Mouse (Mus musculus): ENCODE results near the gene Acss2. TPM values are rescaled to one million over a fixed set of nuclear protein-coding genes. Genes with fewer than 3 reads are reported as not detected.

Acss2 gene
- polyA plus RNA-seq, 1 experiment from 2014 or later, result 20.9 TPM

DNA sequence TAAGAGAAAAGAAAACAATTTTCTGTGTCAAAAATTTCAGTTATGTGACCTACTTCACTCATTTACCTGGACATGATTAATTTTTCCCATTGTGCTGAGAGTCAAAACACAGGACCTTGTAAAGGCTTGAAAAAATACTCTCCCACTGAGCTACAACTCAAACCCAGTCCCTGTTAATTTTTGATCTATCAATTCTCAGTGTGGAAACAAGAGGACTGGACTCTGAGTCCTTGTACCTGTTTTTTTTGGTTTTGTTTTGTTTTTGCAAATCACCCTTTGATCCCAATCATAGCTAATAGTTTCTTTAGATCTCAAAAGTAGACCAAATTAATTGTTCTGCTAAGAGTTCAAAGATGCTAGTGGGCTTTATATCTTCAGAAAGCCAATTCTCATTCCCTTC is 21.9 kb downstream of the Acss2 start:
- H3K36me3 ChIP-seq, result no peaks in the 10 kb centered on the region
- no peak overlapping the region for H3K4me3 ChIP-seq (replicated peaks)
- H3K27me3 ChIP-seq, result no peaks in the 10 kb centered on the region
- H3K9ac ChIP-seq, result no peak overlapping the region
- no peak overlapping the region for H3K27ac ChIP-seq
- H3K4me2 ChIP-seq, result no peak overlapping the region
- no peaks in the 10 kb centered on the region for H3K9me3 ChIP-seq (replicated peaks)
- H3K4me1 ChIP-seq (replicated peaks), result peaks cover 16% of the 10 kb centered on the region
- DNase-seq (no peak), ATAC-seq (ENCODE audit: low read depth) (no peak)

GRCm38 (mm10) chr2:155540822-155541458 is 23.2 kb downstream of the Acss2 start:
- WGBS (ENCODE audit: insufficient replicate concordance), result 66% methylated on average over 6 of the region's 6 CpGs
- Histone ChIP-seq H3K36me3 (no peaks in the 10 kb centered on the region), H3K4me3 (replicated peaks) (no peak overlapping the region), H3K4me2 (no peak overlapping the region), H3K4me1 (replicated peaks) (peaks cover 16% of the 10 kb centered on the region), H3K9me3 (replicated peaks) (no peaks in the 10 kb centered on the region), H3K27ac (no peak overlapping the region), H3K9ac (no peak overlapping the region), H3K27me3 (no peaks in the 10 kb centered on the region)
- DNase-seq (no peak), ATAC-seq (ENCODE audit: low read depth) (no peak)

- DNase-seq (no peak), ATAC-seq (ENCODE audit: low read depth) (no peak)
- Histone ChIP-seq H3K27me3 (no peaks in the 10 kb centered on the region), H3K4me2 (no peak overlapping the region), H3K4me3 (replicated peaks) (no peak overlapping the region), H3K27ac (no peak overlapping the region), H3K36me3 (peaks cover 13% of the 10 kb centered on the region; the same call in 1 of the 2 replicates), H3K4me1 (replicated peaks) (peaks cover 2% of the 10 kb centered on the region; the same call in 1 of the 2 replicates), H3K9me3 (replicated peaks) (no peaks in the 10 kb centered on the region), H3K9ac (no peak overlapping the region)
- whole genome bisulfite sequencing (ENCODE audit: insufficient replicate concordance), result 70% methylated on average over 1 of the region's 1 CpGs
Measured at GRCm38 (mm10) chr2:155546955-155547354, 29.2 kb downstream of the Acss2 start.

- no peaks in the 10 kb centered on the region for H3K27me3 ChIP-seq
- DNase-seq (no peak), ATAC-seq (ENCODE audit: low read depth) (no peak)
- H3K9me3 ChIP-seq (replicated peaks), result no peaks in the 10 kb centered on the region
- H3K4me3 ChIP-seq (replicated peaks), result no peak overlapping the region
- H3K36me3 ChIP-seq, result peaks cover 24% of the 10 kb centered on the region
- peaks cover 18% of the 10 kb centered on the region for H3K4me1 ChIP-seq (replicated peaks)
- H3K9ac ChIP-seq, result no peak overlapping the region
- peak overlapping the region; percentile 89 for H3K27ac ChIP-seq
- H3K4me2 ChIP-seq, result no peak overlapping the region
Measured at GRCm38 (mm10) chr2:155552336-155552735, 34.6 kb downstream of the Acss2 start.

- peaks cover 24% of the 10 kb centered on the region for H3K36me3 ChIP-seq
- H3K4me2 ChIP-seq, result no peak overlapping the region
Measured at GRCm38 (mm10) chr2:155552949-155553354, 35.2 kb downstream of the Acss2 start.

DNA sequence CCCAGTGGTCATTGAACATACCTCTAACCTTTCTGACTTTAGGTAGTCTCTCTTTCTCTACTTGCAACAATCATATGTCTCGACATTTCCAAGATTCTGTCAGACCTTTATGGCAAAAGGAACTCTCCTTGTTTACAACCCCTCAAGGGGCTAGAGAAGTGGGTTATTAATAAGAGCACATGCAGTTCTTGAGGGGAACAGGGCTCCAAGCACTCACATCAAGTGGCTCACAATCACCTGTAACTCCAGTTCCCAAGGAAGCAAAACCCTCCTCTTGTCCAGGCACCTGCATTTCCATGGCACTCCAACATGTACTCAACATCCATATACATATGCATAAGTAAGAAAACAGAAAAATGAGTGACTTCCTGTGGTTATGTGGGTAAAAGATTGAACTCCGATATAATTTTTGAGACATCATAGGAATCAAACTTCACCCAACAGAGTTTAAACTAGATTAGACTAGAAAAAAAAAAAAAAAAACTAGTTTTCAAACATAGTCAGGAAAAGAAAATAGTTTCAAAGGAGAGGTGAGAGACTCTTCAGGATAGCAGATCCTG is 36.8 kb downstream of the Acss2 start:
- H3K9ac ChIP-seq, result no peak overlapping the region
- H3K27me3 ChIP-seq, result no peaks in the 10 kb centered on the region
- 74% methylated on average over 2 of the region's 2 CpGs for WGBS (ENCODE audit: insufficient replicate concordance)
- no peaks in the 10 kb centered on the region for H3K9me3 ChIP-seq (replicated peaks)
- H3K4me2 ChIP-seq, result no peak overlapping the region
- H3K36me3 ChIP-seq, result peaks cover 30% of the 10 kb centered on the region
- H3K27ac ChIP-seq, result no peak overlapping the region
- no peak overlapping the region for H3K4me3 ChIP-seq (replicated peaks)
- peaks cover 18% of the 10 kb centered on the region for H3K4me1 ChIP-seq (replicated peaks)
- no peak for DNase-seq
- ATAC-seq (ENCODE audit: low read depth), result no peak

More at GRCm38 (mm10) chr2:155552949-155553354, 35.2 kb downstream of the Acss2 start:
- H3K27ac ChIP-seq, result peak overlapping the region; percentile 89
- DNase-seq, result peak; percentile 38
- H3K4me3 ChIP-seq (replicated peaks), result no peak overlapping the region
- ATAC-seq (ENCODE audit: low read depth), result peak; percentile 93
- no peaks in the 10 kb centered on the region for H3K27me3 ChIP-seq
- no peaks in the 10 kb centered on the region for H3K9me3 ChIP-seq (replicated peaks)
- H3K4me1 ChIP-seq (replicated peaks), result peaks cover 18% of the 10 kb centered on the region
- peak overlapping the region; percentile 18 for H3K9ac ChIP-seq

DNA sequence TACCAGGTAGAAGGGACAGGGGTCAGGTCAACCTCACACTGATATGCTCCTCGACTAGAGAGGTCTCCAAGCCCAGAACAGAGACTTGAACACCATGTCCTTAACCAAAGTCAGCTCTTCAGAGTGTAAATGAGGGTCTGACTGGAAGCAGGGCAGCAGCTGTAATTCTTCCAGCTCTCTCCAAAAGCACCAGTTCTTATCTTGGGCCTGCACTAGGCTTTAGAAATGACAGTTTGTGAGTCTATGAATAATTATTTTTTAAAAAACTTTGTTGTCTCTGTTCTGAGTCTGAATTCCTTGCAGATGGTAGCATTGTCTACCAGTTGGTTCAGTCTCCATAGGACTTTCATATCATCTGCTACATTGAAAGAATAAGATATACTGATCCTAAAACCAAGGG is 44.5 kb downstream of the Acss2 start:
- Histone ChIP-seq H3K9me3 (replicated peaks) (no peaks in the 10 kb centered on the region), H3K4me1 (replicated peaks) (0 out of 2 replicates have a peak, but pooled peaks cover 9% of the 10 kb centered on the region), H3K27me3 (no peaks in the 10 kb centered on the region), H3K27ac (0 out of 2 replicates have a peak overlapping the region, but pooled peaks have one; percentile 58), H3K4me2 (no peak overlapping the region), H3K36me3 (peaks cover 76% of the 10 kb centered on the region), H3K9ac (no peak overlapping the region), H3K4me3 (replicated peaks) (no peak overlapping the region)
- 21% methylated on average over 1 of the region's 1 CpGs for WGBS (ENCODE audit: insufficient replicate concordance)
- DNase-seq (no peak), ATAC-seq (ENCODE audit: low read depth) (no peak)

- Histone ChIP-seq H3K4me3 (replicated peaks) (no peak overlapping the region), H3K4me1 (replicated peaks) (peaks cover 14% of the 10 kb centered on the region), H3K9ac (no peak overlapping the region), H3K36me3 (peaks cover 84% of the 10 kb centered on the region), H3K4me2 (no peak overlapping the region), H3K27me3 (no peaks in the 10 kb centered on the region), H3K9me3 (replicated peaks) (no peaks in the 10 kb centered on the region), H3K27ac (peak overlapping the region; percentile 58; the same call in 1 of the 2 replicates)
- 76% methylated on average over 4 of the region's 4 CpGs for WGBS (ENCODE audit: insufficient replicate concordance)
- no peak for ATAC-seq (ENCODE audit: low read depth)
- no peak for DNase-seq
Measured at GRCm38 (mm10) chr2:155562934-155563333, 45.2 kb downstream of the Acss2 start.

DNA sequence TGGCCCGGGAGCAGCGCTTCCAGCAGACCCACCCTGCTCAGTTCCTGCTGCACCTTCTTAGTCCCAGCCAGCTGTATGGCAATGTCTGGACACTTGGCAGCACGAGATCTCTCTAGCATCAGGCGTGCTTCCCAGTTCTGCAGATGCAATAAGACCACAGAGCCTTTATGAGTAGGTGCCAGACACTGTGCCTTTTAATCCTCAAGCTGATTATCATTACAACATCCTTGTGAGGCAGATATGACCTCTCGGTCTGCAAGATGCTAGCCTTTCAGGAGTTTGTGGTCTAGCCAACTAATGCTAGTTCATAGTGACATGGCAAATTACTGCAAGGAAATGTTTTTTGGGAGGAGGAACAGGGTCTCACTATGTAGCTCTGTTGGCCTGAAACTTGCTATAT is 50.0 kb downstream of the Acss2 start:
- H3K4me3 ChIP-seq (replicated peaks), result no peak overlapping the region
- no peak overlapping the region for H3K4me2 ChIP-seq
- no peak overlapping the region for H3K9ac ChIP-seq
- no peak for DNase-seq
- peaks cover 11% of the 10 kb centered on the region for H3K4me1 ChIP-seq (replicated peaks)
- 62% methylated on average over 5 of the region's 5 CpGs for WGBS (ENCODE audit: insufficient replicate concordance)
- peak overlapping the region; percentile 15; the same call in 1 of the 2 replicates for H3K27ac ChIP-seq
- H3K36me3 ChIP-seq, result peaks cover 90% of the 10 kb centered on the region
- ATAC-seq (ENCODE audit: low read depth), result 0 out of 2 replicates have a peak, but pooled peaks have one; percentile 20
- H3K9me3 ChIP-seq (replicated peaks), result no peaks in the 10 kb centered on the region
- no peaks in the 10 kb centered on the region for H3K27me3 ChIP-seq

DNA sequence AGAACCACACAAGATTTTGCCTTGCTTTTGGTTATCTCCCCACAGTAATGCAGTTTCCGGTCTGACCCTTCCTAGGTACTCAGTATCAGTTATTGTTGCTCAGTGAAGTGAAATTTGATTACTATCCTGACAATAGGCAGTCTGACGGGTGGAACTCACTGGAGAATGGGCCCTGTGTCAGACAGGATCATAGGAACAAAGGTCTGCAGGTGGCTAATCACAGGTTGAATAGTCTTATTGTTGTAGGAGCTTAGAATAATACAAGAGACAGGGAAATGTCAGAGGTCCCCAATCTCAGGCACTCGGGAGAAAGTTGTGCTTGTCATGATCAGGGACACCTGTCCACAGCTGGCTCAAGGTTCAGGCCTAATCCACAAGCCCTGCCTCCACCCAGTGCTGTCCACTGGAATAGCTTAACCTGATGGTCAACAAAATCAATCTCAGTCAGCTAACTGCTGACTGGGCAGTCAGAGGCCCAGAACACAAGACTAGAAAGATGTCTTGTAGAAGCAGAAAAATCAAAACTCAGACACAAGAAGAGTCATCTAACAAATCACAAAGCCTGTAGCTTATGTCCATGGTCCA is 51.6 kb downstream of the Acss2 start:
- Histone ChIP-seq H3K27me3 (no peaks in the 10 kb centered on the region), H3K4me1 (replicated peaks) (peaks cover 11% of the 10 kb centered on the region), H3K36me3 (peaks cover 89% of the 10 kb centered on the region), H3K4me3 (replicated peaks) (no peak overlapping the region), H3K9ac (no peak overlapping the region), H3K4me2 (no peak overlapping the region), H3K27ac (no peak overlapping the region), H3K9me3 (replicated peaks) (no peaks in the 10 kb centered on the region)
- DNase-seq (no peak), ATAC-seq (ENCODE audit: low read depth) (no peak)
- 39% methylated on average over 3 of the region's 3 CpGs for WGBS (ENCODE audit: insufficient replicate concordance)

GRCm38 (mm10) chr2:155573001-155573400 is 55.3 kb downstream of the Acss2 start:
- Histone ChIP-seq H3K9ac (no peak overlapping the region), H3K27me3 (no peaks in the 10 kb centered on the region), H3K36me3 (peaks cover 89% of the 10 kb centered on the region), H3K4me2 (no peak overlapping the region), H3K9me3 (replicated peaks) (no peaks in the 10 kb centered on the region), H3K27ac (no peak overlapping the region), H3K4me1 (replicated peaks) (peaks cover 4% of the 10 kb centered on the region; the same call in 1 of the 2 replicates), H3K4me3 (replicated peaks) (no peak overlapping the region)
- DNase-seq (no peak), ATAC-seq (ENCODE audit: low read depth) (no peak)
- 79% methylated on average over 9 of the region's 9 CpGs for WGBS (ENCODE audit: insufficient replicate concordance)

DNA sequence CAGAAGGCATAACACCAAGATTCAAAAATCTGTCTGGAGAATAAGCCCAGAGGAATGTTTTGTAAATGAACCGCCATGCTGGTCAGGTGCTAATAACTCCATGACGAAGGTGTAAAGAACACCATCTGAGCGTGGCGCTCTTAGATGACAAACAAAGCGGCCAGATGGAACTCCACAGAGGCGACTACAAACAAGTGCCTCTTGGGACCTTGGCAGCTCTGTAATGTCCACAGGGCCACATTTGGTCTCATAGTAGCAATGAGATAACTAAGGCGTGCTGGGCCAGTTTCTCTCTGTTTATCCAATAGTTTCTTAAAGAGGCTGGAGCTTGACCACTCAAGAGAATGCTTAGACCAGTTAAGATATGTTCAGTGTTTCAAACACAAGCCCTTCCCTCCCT is 56.2 kb downstream of the Acss2 start:
- Histone ChIP-seq H3K9me3 (replicated peaks) (no peaks in the 10 kb centered on the region), H3K4me2 (no peak overlapping the region), H3K27me3 (no peaks in the 10 kb centered on the region), H3K36me3 (peaks cover 89% of the 10 kb centered on the region), H3K4me3 (replicated peaks) (no peak overlapping the region), H3K4me1 (replicated peaks) (no peaks in the 10 kb centered on the region), H3K9ac (no peak overlapping the region), H3K27ac (no peak overlapping the region)
- WGBS (ENCODE audit: insufficient replicate concordance), result 88% methylated on average over 7 of the region's 7 CpGs
- ATAC-seq (ENCODE audit: low read depth) (no peak), DNase-seq (no peak)

Measured in liver, embryonic 13.5 days (tissue).